12 mouse cellular contexts compared by ENCODE assay signal in the genomic region with DNA sequence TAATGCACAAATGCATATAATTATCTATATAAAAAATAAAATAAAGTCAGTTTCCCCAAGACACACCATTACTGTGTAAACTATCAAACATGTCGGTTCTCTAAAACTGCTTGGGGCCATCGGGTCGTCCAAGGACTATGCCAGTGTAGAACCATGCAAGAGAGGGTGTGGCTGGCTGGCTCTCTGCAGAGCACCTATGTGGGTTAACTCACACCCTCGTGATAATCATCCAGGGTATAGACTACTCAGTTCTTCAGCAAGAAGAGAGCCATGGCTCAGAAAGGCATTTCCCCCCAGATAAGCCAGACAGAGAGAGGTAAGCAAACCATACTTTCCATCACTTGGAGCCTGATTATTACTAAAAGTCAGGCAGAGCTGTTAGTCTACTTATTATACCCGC. TPM values are rescaled to one million over a fixed set of nuclear protein-coding genes. Genes with fewer than 3 reads are reported as not detected.
DNase-seq lines count a peak whose midpoint lies in the region; ATAC-seq and TF ChIP-seq lines count a peak whose summit lies in the region.
"Had no signal": no experiment of that assay in that cellular context is flagged by ENCODE, and none has a peak within 500 bp of the region (broad histone marks: within the 10 kb centered on the region; RNA-seq: fewer than 3 reads in every experiment).

No protein-coding gene starts in this region.

- no peaks in the 10 kb centered on the region for H3K27me3 ChIP-seq in forebrain, embryonic 13.5 days
- no peaks in the 10 kb centered on the region for H3K27me3 ChIP-seq in forebrain, embryonic 12.5 days
- no peaks in the 10 kb centered on the region for H3K27me3 ChIP-seq in hindbrain, embryonic 11.5 days (ENCODE audit: control insufficient read depth, insufficient read depth, low read length)
- no peaks in the 10 kb centered on the region for H3K27me3 ChIP-seq in hindbrain, postnatal 0 days (ENCODE audit: insufficient read depth, low read length)
- H3K27me3 ChIP-seq in midbrain, embryonic 15.5 days (replicated peaks), result no peaks in the 10 kb centered on the region
- H3K27me3 ChIP-seq in midbrain, embryonic 10.5 days (ENCODE audit: low read depth, poor library complexity, severe bottlenecking), result no peaks in the 10 kb centered on the region
- H3K27me3 ChIP-seq in MEL (ENCODE audit: control insufficient read depth in 1 of 2, insufficient read depth in 2 of 2, low read length in 2 of 2), result no peaks in the 10 kb centered on the region
- H3K27me3 ChIP-seq: embryonic facial prominence, embryonic 12.5 days; hindbrain, embryonic 15.5 days had no signal

- no peak for TF ChIP-seq EP300 in MEL (IDR thresholded peaks at IDR 0.05; ENCODE audit: low read depth in 1 of 2, low read length in 2 of 2)

- H3K4me2 ChIP-seq in forebrain, embryonic 13.5 days, result no peak overlapping the region
- H3K4me2 ChIP-seq in forebrain, embryonic 12.5 days, result no peak overlapping the region
- H3K4me2 ChIP-seq in hindbrain, embryonic 11.5 days (replicated peaks; ENCODE audit: low read depth, low read length), result no peak overlapping the region
- H3K4me2 ChIP-seq in hindbrain, postnatal 0 days (ENCODE audit: low read depth, low read length), result no peak overlapping the region
- no peak overlapping the region for H3K4me2 ChIP-seq in midbrain, embryonic 15.5 days
- H3K4me2 ChIP-seq: embryonic facial prominence, embryonic 12.5 days; heart, embryonic 12.5 days; hindbrain, embryonic 15.5 days had no signal

- H3K9me3 ChIP-seq in forebrain, embryonic 13.5 days (replicated peaks), result no peaks in the 10 kb centered on the region
- no peaks in the 10 kb centered on the region for H3K9me3 ChIP-seq in forebrain, embryonic 12.5 days
- H3K9me3 ChIP-seq in hindbrain, embryonic 11.5 days (ENCODE audit: control insufficient read depth, low read length), result no peaks in the 10 kb centered on the region
- H3K9me3 ChIP-seq in hindbrain, postnatal 0 days (ENCODE audit: low read length), result no peaks in the 10 kb centered on the region
- H3K9me3 ChIP-seq in midbrain, embryonic 15.5 days, result no peaks in the 10 kb centered on the region
- no peaks in the 10 kb centered on the region for H3K9me3 ChIP-seq in midbrain, embryonic 10.5 days (replicated peaks)
- no peaks in the 10 kb centered on the region for H3K9me3 ChIP-seq in MEL (replicated peaks; ENCODE audit: insufficient read depth, low read length)
- H3K9me3 ChIP-seq: embryonic facial prominence, embryonic 12.5 days; hindbrain, embryonic 15.5 days had no signal

- peak; percentile 58; the same call in 1 of the 2 replicates for ATAC-seq in forebrain, embryonic 13.5 days
- no peak for ATAC-seq in forebrain, embryonic 12.5 days (ENCODE audit: low FRiP score)
- 0 out of 2 replicates have a peak, but pooled peaks have one; percentile 14 for ATAC-seq in hindbrain, embryonic 11.5 days (ENCODE audit: low FRiP score)
- ATAC-seq in hindbrain, postnatal 0 days, result no peak
- ATAC-seq in midbrain, embryonic 15.5 days (replicated peaks), result peak; percentile 48; the same call in 1 of the 2 replicates

- WGBS in forebrain, embryonic 13.5 days, result 82% methylated on average over 5 of the region's 5 CpGs
- WGBS in forebrain, embryonic 12.5 days, result 81% methylated on average over 5 of the region's 5 CpGs
- WGBS in hindbrain, embryonic 11.5 days, result 89% methylated on average over 5 of the region's 5 CpGs
- 85% methylated on average over 5 of the region's 5 CpGs for WGBS in hindbrain, postnatal 0 days
- WGBS in midbrain, embryonic 15.5 days, result 84% methylated on average over 5 of the region's 5 CpGs
- 88% methylated on average over 5 of the region's 5 CpGs for WGBS in midbrain, embryonic 10.5 days

- TF ChIP-seq CTCF in hindbrain, postnatal 0 days (IDR thresholded peaks at IDR 0.05; ENCODE audit: low read depth), result no peak
- TF ChIP-seq CTCF in MEL (IDR thresholded peaks at IDR 0.05 in 2 of 3, conservative IDR thresholded peaks at IDR 0.05 in 1 of 3; ENCODE audit: control insufficient read depth in 1 of 3, insufficient read depth in 1 of 3, low read depth in 2 of 3, low read length in 3 of 3, poor library complexity in 1 of 3, severe bottlenecking in 1 of 3), result no peak

- H3K4me3 ChIP-seq in forebrain, embryonic 13.5 days, result no peak overlapping the region
- H3K4me3 ChIP-seq in forebrain, embryonic 12.5 days (replicated peaks), result no peak overlapping the region
- no peak overlapping the region for H3K4me3 ChIP-seq in hindbrain, embryonic 11.5 days (ENCODE audit: low read depth, low read length)
- no peak overlapping the region for H3K4me3 ChIP-seq in hindbrain, postnatal 0 days (ENCODE audit: low read length)
- H3K4me3 ChIP-seq in midbrain, embryonic 15.5 days, result no peak overlapping the region
- H3K4me3 ChIP-seq in midbrain, embryonic 10.5 days, result no peak overlapping the region
- H3K4me3 ChIP-seq in MEL (ENCODE audit: control insufficient read depth in 1 of 2, insufficient read depth in 1 of 2, low read depth in 2 of 2, low read length in 2 of 2), result no peak overlapping the region
- H3K4me3 ChIP-seq: embryonic facial prominence, embryonic 12.5 days; heart, embryonic 12.5 days; hindbrain, embryonic 15.5 days had no signal

- no peaks in the 10 kb centered on the region for H3K79me2 ChIP-seq in MEL (ENCODE audit: control insufficient read depth, insufficient read depth, low read length, poor library complexity)

- H3K27ac ChIP-seq in forebrain, embryonic 13.5 days, result no peak overlapping the region
- H3K27ac ChIP-seq in forebrain, embryonic 12.5 days, result no peak overlapping the region
- H3K27ac ChIP-seq in hindbrain, embryonic 11.5 days (ENCODE audit: low read depth, low read length), result no peak overlapping the region
- H3K27ac ChIP-seq in hindbrain, postnatal 0 days, result no peak overlapping the region
- no peak overlapping the region for H3K27ac ChIP-seq in midbrain, embryonic 15.5 days
- H3K27ac ChIP-seq in midbrain, embryonic 10.5 days (replicated peaks), result no peak overlapping the region
- H3K27ac ChIP-seq in MEL (ENCODE audit: control insufficient read depth, low read depth, low read length), result no peak overlapping the region
- H3K27ac ChIP-seq: embryonic facial prominence, embryonic 12.5 days; heart, adult 2 months; hindbrain, embryonic 15.5 days had no signal

- H3K9ac ChIP-seq in forebrain, embryonic 13.5 days, result no peak overlapping the region
- no peak overlapping the region for H3K9ac ChIP-seq in forebrain, embryonic 12.5 days
- H3K9ac ChIP-seq in hindbrain, embryonic 11.5 days (ENCODE audit: low read depth, low read length), result no peak overlapping the region
- H3K9ac ChIP-seq in hindbrain, postnatal 0 days (replicated peaks; ENCODE audit: low read length), result no peak overlapping the region
- H3K9ac ChIP-seq in midbrain, embryonic 15.5 days, result no peak overlapping the region
- H3K9ac ChIP-seq in MEL (ENCODE audit: control insufficient read depth, low read depth, low read length, poor library complexity, severe bottlenecking), result no peak overlapping the region
- H3K9ac ChIP-seq: embryonic facial prominence, embryonic 12.5 days; heart, embryonic 12.5 days; hindbrain, embryonic 15.5 days had no signal

- TF ChIP-seq POLR2A in MEL (IDR thresholded peaks at IDR 0.05; ENCODE audit: control insufficient read depth in 1 of 2, insufficient read depth in 1 of 2, low read depth in 1 of 2, low read length in 2 of 2, poor library complexity in 1 of 2), result no peak

- no peak for TF ChIP-seq RAD21 in MEL (IDR thresholded peaks at IDR 0.05; ENCODE audit: low read depth, low read length)

- no peaks in the 10 kb centered on the region for H3K36me3 ChIP-seq in forebrain, embryonic 13.5 days (ENCODE audit: poor library complexity, severe bottlenecking)
- no peaks in the 10 kb centered on the region for H3K36me3 ChIP-seq in forebrain, embryonic 12.5 days (replicated peaks)
- H3K36me3 ChIP-seq in hindbrain, embryonic 11.5 days (ENCODE audit: control insufficient read depth, insufficient read depth, low read length), result no peaks in the 10 kb centered on the region
- no peaks in the 10 kb centered on the region for H3K36me3 ChIP-seq in hindbrain, postnatal 0 days (ENCODE audit: insufficient read depth, low read length)
- no peaks in the 10 kb centered on the region for H3K36me3 ChIP-seq in midbrain, embryonic 15.5 days (replicated peaks)
- H3K36me3 ChIP-seq in midbrain, embryonic 10.5 days, result no peaks in the 10 kb centered on the region
- peaks cover 0 to 2% of the 10 kb centered on the region in 2 experiments; a peak in 1 of 4 replicates for H3K36me3 ChIP-seq in MEL (ENCODE audit: control insufficient read depth in 1 of 2, insufficient read depth in 2 of 2, low read length in 2 of 2)
- H3K36me3 ChIP-seq: heart, embryonic 12.5 days; hindbrain, embryonic 15.5 days had no signal

- no peaks in the 10 kb centered on the region for H3K4me1 ChIP-seq in forebrain, embryonic 13.5 days
- no peaks in the 10 kb centered on the region for H3K4me1 ChIP-seq in forebrain, embryonic 12.5 days
- H3K4me1 ChIP-seq in hindbrain, embryonic 11.5 days (replicated peaks; ENCODE audit: control insufficient read depth, insufficient read depth, low read length), result no peaks in the 10 kb centered on the region
- no peaks in the 10 kb centered on the region for H3K4me1 ChIP-seq in hindbrain, postnatal 0 days (ENCODE audit: insufficient read depth, low read length)
- H3K4me1 ChIP-seq in midbrain, embryonic 15.5 days, result no peaks in the 10 kb centered on the region
- H3K4me1 ChIP-seq in midbrain, embryonic 10.5 days, result no peaks in the 10 kb centered on the region
- H3K4me1 ChIP-seq in MEL (ENCODE audit: control insufficient read depth in 1 of 2, insufficient read depth in 2 of 2, low read length in 2 of 2), result peaks cover 2 to 3% of the 10 kb centered on the region in 2 experiments; a peak in 2 of 4 replicates
- H3K4me1 ChIP-seq: embryonic facial prominence, embryonic 12.5 days; heart, embryonic 12.5 days; hindbrain, embryonic 15.5 days had no signal

- DNase-seq in hindbrain, embryonic 11.5 days (ENCODE audit: low spot score), result no peak
- no peak for DNase-seq in hindbrain, postnatal 0 days (ENCODE audit: low spot score)
- DNase-seq in midbrain, embryonic 10.5 days (ENCODE audit: low spot score), result no peak
- DNase-seq in MEL (ENCODE audit: low read depth, low spot score) (peak; percentile 25), liver (no peak)

RNA-seq across cellular contexts. Expression of gene Otulinl, which starts 22.2 kb away (rescaled TPM):
- 6.3 and 8.8 TPM in 2 replicates for polyA plus RNA-seq in forebrain, embryonic 13.5 days (2015; fragmentation: Nextera tagmentation; extraction: Ambion mirVana)
- polyA plus RNA-seq in forebrain, embryonic 12.5 days (2016; fragmentation: Nextera tagmentation; extraction: Ambion mirVana), result 5.8 and 6.5 TPM in 2 replicates
- 6.9 and 9.7 TPM in 2 replicates for polyA plus RNA-seq in hindbrain, embryonic 11.5 days (2014; fragmentation: Nextera tagmentation; extraction: Ambion mirVana)
- 5.5 and 11.0 TPM in 2 replicates for total RNA-seq in hindbrain, postnatal 0 days (2014; rRNA removed)
- polyA plus RNA-seq in hindbrain, postnatal 0 days (2015; fragmentation: Nextera tagmentation; extraction: Ambion mirVana), result 13.1 and 18.4 TPM in 2 replicates
- polyA plus RNA-seq in midbrain, embryonic 15.5 days (2015; fragmentation: Nextera tagmentation; extraction: Ambion mirVana), result 9.7 and 13.3 TPM in 2 replicates
- polyA plus RNA-seq in midbrain, embryonic 10.5 days (2016; fragmentation: Nextera tagmentation; extraction: Ambion mirVana), result 5.9 and 6.1 TPM in 2 replicates
- 0.42 and 0.50 TPM in 2 replicates for total RNA-seq in MEL (2012; rRNA removed)
- under 1 TPM in 1 of 2 experiments, not detected in 1; 0.14 TPM for polyA plus RNA-seq in MEL (2012; ENCODE audit: insufficient read depth in 1 of 2, insufficient read length in 2 of 2, low read depth in 1 of 2, low replicate concordance in 2 of 2, missing spikeins in 1 of 2)

RNA-seq across cellular contexts. Expression of gene Otulin, which starts 28.6 kb away (rescaled TPM):
- 26.3 and 29.2 TPM in 2 replicates for polyA plus RNA-seq in forebrain, embryonic 13.5 days (2015; fragmentation: Nextera tagmentation; extraction: Ambion mirVana)
- 32.5 and 32.7 TPM in 2 replicates for polyA plus RNA-seq in forebrain, embryonic 12.5 days (2016; fragmentation: Nextera tagmentation; extraction: Ambion mirVana)
- 31.8 and 32.0 TPM in 2 replicates for polyA plus RNA-seq in hindbrain, embryonic 11.5 days (2014; fragmentation: Nextera tagmentation; extraction: Ambion mirVana)
- total RNA-seq in hindbrain, postnatal 0 days (2014; rRNA removed), result 15.9 and 16.5 TPM in 2 replicates
- 25.4 and 26.3 TPM in 2 replicates for polyA plus RNA-seq in hindbrain, postnatal 0 days (2015; fragmentation: Nextera tagmentation; extraction: Ambion mirVana)
- polyA plus RNA-seq in midbrain, embryonic 15.5 days (2015; fragmentation: Nextera tagmentation; extraction: Ambion mirVana), result 22.3 and 24.2 TPM in 2 replicates
- polyA plus RNA-seq in midbrain, embryonic 10.5 days (2016; fragmentation: Nextera tagmentation; extraction: Ambion mirVana), result 26.8 and 28.2 TPM in 2 replicates
- 64.2 and 65.5 TPM in 2 replicates for total RNA-seq in MEL (2012; rRNA removed)
- polyA plus RNA-seq in MEL (2012; ENCODE audit: insufficient read depth in 1 of 2, insufficient read length in 2 of 2, low read depth in 1 of 2, low replicate concordance in 2 of 2, missing spikeins in 1 of 2), result 10 to 100 TPM in 1 of 2 experiments, not detected in 1; 70.6 TPM

Comparison
In these comparisons a context has a peak if more than half of its experiments do, and no peak if none do; other contexts are left out.
1. ATAC-seq: peak in forebrain, embryonic 13.5 days (single experiment), hindbrain, embryonic 11.5 days (single experiment) and midbrain, embryonic 15.5 days (single experiment); none in forebrain, embryonic 12.5 days (single experiment) and hindbrain, postnatal 0 days (single experiment).